Mouse (Mus musculus): ENCODE measurements around the gene Olfr385. TPM values are rescaled to one million over a fixed set of nuclear protein-coding genes. Genes with fewer than 3 reads are reported as not detected.

Olfr385 gene
- not detected in 2 replicates for polyA plus RNA-seq (2021; fragmentation: Nextera tagmentation)
- long read RNA-seq, experiment 1: 0 reads
- long read RNA-seq, experiment 2: 0 reads

GRCm38 (mm10) chr11:73592908-73593307 lies at the start of gene Olfr385:
Gene Olfr385 (minus strand): TSS chr11:73593008.

GRCm38 (mm10) chr11:73598294-73598693 lies 5.5 kb upstream of the Olfr385 start, which contains the start of gene Olfr384:
Gene Olfr384 (plus strand): TSS chr11:73598594.

Other genes with a start within 250 kb of the Olfr385 start
- not detected in 2 replicates for gene Olfr20, start 242.2 kb downstream of the Olfr385 start, polyA plus RNA-seq (2021; fragmentation: Nextera tagmentation)
- gene Olfr376, start 221.8 kb downstream of the Olfr385 start, polyA plus RNA-seq (2021; fragmentation: Nextera tagmentation): not detected in 2 replicates
- gene Olfr1, start 193.4 kb downstream of the Olfr385 start, polyA plus RNA-seq (2021; fragmentation: Nextera tagmentation): not detected in 2 replicates
- gene Olfr378, start 164.5 kb downstream of the Olfr385 start, polyA plus RNA-seq (2021; fragmentation: Nextera tagmentation): not detected in 2 replicates
- not detected in 2 replicates for gene Olfr380, start 135.5 kb downstream of the Olfr385 start, polyA plus RNA-seq (2021; fragmentation: Nextera tagmentation)
- not detected in 2 replicates for gene Olfr381, start 101.4 kb downstream of the Olfr385 start, polyA plus RNA-seq (2021; fragmentation: Nextera tagmentation)
- not detected in 2 replicates for gene Olfr382, start 75.8 kb downstream of the Olfr385 start, polyA plus RNA-seq (2021; fragmentation: Nextera tagmentation)
- not detected in 2 replicates for gene Olfr384, start 5.6 kb upstream of the Olfr385 start, polyA plus RNA-seq (2021; fragmentation: Nextera tagmentation)
- gene Zfp735, start 95.8 kb upstream of the Olfr385 start, polyA plus RNA-seq (2021; fragmentation: Nextera tagmentation): not detected in 2 replicates
- not detected in 2 replicates for gene Olfr389, start 187.7 kb upstream of the Olfr385 start, polyA plus RNA-seq (2021; fragmentation: Nextera tagmentation)
- not detected in 2 replicates for gene Olfr390, start 190.0 kb upstream of the Olfr385 start, polyA plus RNA-seq (2021; fragmentation: Nextera tagmentation)
- not detected in 2 replicates for gene Olfr391-ps, start 210.0 kb upstream of the Olfr385 start, polyA plus RNA-seq (2021; fragmentation: Nextera tagmentation)
- gene Olfr392, start 224.0 kb upstream of the Olfr385 start, polyA plus RNA-seq (2021; fragmentation: Nextera tagmentation): not detected in 2 replicates